Mouse (Mus musculus): ENCODE results near the gene B3galt4.

DNA sequence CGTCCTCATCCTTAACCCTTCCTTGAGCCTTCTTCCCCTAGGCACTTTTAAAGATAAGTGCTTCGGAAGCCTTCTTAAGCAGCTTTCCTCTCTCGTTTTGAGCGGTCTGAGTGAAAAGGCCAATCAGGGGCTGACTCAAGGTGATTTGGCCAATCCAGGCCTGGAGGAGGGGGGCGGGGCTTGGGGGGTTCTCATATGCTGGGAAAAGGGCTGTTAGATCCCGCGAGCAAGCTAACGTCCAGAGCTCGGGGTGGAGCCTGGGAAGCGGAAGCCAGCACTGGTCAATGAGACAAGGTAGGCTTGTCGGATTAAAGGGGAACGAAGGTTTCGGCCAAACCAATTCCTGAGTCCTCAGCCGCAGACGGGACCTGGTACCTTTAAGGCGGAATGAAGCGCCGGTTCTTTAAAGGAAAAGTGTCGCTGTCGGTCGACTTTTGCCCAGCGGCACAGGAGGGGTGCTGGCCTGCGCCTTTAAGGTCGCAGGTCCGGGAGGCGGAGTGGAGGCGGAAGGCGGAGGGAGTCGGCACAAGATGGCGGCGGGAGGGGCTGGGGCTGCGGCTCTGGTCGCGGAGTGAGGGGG is 35.5 kb downstream of the B3galt4 start, which contains the start of the genes Tapbp and Zbtb22:
- TF ChIP-seq ZNF384 (IDR thresholded peaks at IDR 0.05; ENCODE audit: low read depth, low read length) (no peak), CHD2 (IDR thresholded peaks at IDR 0.05; ENCODE audit: low read depth, low read length) (peak; percentile 75; the same call in 1 of the 2 replicates), ZC3H11A (IDR thresholded peaks at IDR 0.05; ENCODE audit: borderline replicate concordance, low read depth, low read length) (no peak), MAFK (IDR thresholded peaks at IDR 0.05; ENCODE audit: insufficient read depth, low read depth, low read length) (no peak)

Measured in ES-E14 (cell line).